Mouse (Mus musculus) frontal cortex, postnatal 14 days (tissue): ENCODE results near the gene Riox2.
"Not testable (repeated sequence)": the region's sequence is repeated elsewhere in the genome, so short reads cannot be mapped to it uniquely, and the experiment has no call there.

Experiments
- DNase-seq, 2 experiments: peaks; one replicate each; pipeline ENCODE4 v3.0.0; 2022; ENCODE audit warnings: low spot score in 2 of 2

The Riox2 gene

DNA sequence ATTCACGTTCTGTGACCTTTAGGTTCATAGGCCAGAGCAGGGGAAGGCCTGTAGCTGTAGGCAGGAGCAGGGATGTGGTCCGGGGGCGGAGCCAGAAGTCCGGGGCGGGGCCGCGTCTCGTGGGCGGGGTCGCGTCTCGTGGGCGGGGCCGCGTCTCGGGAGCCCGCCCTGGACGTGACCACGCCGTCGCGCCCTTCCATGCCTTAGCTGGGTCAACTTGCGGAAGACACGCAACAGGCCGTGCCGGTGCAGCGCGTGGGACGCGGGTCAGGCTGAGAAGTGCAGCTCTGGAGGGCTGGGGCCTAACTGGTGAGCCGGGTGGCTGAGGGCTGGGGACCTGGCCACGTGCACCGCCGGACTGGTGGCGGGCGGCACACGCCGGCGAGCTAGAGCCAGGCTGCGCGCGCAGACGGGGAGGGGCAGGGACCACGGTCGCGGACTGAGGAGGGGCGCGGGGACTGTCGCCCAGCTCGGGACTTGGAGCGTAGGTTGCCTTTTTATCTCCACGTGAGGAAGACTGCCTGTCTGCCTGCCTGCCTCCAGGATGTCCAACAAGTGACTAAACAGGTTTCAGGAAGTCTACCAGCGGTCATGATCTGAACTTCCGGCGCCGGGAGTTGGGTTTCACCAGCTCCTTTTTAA, at the start of gene Riox2:
Gene Riox2, plus strand, starts transcription at position 139 of the 642 bp plus-strand sequence.
- DNase-seq = peak; percentile 55 to 65

GRCm38 (mm10) chr16:59427960-59428359, 43.6 kb upstream of the Riox2 start:
- no peak for DNase-seq

DNA sequence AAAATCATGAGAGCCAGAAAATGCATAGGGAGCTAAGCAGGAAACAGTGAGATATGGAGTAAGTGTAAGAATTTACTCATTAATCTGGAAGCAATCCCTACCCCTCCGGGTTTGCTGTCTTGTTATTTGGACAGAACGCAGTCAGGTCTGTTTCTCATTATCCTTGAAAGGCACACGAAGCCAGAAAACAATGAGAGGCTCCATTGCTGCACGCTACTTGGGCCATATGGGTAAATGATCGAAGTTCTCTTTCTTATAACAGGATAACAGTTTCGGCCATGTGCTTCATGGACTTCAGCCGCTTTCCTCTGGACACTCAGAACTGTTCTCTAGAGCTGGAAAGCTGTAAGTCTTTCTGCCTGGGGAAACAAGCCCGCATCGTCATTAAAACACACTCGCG, 38.4 kb upstream of the Riox2 start:
- DNase-seq = no peak

DNA sequence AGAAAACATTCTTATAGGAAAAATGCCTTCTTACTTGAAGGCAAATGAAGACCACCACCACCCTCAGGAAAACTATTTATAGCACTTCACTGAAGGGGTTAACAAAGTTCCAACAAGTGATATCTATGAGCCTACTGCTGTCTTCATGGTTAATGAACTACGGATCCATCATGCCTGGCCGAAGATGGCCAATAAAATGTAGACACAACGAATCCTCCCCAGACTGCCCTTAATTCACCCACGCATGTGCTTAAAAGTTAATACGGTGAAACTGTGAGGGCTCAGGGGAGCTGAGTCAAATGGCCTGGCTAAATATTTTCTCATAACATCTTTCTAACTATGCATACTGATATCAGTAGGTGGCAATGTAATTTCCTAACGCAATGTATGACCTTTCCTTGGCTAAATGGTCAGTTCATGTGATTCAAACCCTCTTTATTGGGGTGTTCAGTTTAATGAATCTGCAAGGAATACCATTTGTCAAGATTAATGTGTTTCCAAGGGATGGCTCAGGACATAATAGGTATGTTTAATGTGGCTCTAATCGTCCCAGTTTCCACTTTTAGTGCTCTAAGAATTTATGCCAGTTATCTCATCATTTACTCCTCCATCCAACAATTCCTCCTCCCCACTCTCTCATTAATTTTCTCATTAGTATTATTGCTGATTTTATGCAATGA, 26.6 kb upstream of the Riox2 start:
- DNase-seq = no peak

DNA sequence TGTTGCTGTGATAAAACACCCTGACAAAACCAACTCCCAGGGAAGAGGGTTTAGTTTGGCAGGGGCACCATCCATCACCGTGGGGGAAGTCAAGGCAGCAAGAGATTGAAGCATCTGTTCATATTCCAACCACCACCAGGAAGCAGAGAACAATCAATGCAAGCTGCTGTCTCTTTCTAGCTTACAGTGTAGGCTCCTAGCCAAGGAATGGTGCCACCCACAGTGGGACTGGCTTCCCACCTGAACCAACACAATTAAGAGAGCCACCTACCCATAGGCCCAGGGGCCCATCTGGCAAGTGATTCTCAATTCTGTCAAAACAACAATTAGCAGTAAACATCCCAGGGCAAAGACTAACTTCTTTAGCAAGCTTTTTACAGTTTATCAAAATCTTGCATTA, 23.4 kb upstream of the Riox2 start:
- DNase-seq = no peak

- no peak for DNase-seq
Measured at GRCm38 (mm10) chr16:59449092-59449491, 22.5 kb upstream of the Riox2 start.

DNA sequence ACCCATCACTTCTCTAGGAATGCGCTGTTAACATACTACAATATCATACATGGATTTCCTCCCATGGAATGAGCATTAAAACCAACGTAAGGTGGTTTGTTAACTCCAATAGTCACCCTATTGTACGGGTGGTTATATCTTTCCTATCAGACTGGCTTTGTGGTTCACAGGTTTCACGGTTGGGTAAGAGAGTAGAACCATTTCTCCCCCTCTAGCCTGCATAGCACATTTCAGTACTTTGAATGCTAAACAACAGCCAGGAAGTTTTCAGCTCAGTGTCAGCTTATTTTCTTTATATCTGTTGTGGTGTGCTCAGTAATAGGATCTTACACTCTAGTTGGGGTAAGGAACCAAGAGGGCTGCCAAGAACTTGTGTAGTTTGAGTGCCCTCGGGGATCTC, 19.8 kb upstream of the Riox2 start:
- no peak for DNase-seq

DNA sequence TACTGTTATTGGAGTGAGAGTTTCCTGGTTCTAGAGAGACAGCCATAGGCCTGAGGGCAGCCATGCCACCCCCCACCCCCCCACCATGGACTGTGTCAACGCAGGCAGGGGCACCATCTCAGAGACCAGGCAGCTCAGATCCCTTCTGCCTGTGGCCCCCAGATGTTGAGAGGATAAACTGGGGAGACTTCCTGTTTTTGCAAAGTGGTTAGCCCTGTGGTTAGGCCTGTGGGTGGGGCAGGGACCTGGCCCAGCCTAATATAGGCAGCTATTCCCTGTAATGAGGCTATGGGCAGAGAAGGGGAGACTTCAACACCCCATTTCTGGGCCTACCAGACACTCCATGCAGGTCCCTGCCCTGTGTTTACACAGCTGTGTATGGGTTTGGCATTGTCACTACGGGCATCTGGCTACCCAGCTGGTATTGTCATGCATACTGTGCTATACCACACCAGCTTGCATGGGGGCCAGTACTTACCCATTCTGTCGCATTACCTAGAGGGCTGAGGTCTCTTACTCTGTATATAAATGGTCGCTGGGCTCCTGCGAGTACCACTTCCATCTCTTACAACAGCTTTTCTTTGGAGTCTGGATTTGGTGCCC, 12.2 kb upstream of the Riox2 start:
- DNase-seq = not testable (repeated sequence)

DNA sequence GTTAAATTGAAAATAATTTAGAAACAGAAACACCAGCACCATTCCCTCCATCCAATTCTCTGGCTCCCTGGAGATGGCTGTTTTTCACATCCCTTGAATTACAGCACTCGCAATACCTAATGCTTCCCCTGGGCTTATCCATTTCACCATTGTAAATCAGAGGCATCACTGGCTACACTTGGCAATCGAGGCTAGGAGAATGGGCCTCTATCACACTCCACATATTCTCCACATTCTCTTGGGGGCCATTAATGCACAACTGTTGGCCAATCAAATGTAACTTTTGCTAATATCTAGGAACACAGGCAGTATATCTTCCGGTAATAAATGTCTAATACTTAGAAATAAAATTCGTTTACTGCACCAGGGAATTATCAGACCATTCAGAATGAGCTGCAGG, 8.0 kb upstream of the Riox2 start:
- DNase-seq = no peak

DNA sequence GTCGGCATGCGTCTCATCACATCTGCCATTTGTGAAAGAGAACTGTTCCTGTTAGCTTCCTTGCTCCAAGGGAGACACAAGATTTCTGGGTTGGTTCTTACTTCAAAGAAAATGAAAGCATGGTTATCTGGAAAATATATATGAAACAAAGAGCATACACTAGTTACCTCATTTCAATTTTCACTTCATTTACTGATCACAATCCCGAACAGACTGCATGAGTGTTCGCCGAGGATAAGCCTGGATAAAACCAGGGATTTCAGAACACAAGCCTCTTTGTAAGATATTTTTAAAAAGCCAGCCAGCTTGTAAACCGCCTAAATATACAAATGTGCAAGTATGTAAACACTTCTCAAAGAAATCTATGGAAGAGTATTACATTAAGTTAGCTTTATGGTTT, 7.6 kb upstream of the Riox2 start:
- DNase-seq = no peak

DNA sequence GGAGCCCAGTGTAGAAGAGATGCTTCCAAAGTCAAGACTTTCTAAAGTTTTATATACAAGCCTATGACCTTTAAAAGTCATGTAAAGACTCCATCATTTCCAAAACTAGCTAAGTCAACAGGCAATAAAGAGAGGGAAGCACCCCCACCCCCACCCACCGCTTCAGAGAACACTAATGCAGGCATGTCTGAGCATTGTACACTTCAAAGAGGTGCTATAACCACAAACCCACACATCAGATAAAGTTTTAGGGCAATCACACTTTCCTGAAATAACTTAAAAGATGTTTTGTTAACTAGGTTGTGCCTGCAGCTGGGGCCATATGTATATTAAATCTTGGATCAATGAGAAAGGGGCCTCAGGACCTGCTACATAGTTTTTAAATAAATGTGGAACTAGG, 1.7 kb upstream of the Riox2 start:
- no peak for DNase-seq

DNA sequence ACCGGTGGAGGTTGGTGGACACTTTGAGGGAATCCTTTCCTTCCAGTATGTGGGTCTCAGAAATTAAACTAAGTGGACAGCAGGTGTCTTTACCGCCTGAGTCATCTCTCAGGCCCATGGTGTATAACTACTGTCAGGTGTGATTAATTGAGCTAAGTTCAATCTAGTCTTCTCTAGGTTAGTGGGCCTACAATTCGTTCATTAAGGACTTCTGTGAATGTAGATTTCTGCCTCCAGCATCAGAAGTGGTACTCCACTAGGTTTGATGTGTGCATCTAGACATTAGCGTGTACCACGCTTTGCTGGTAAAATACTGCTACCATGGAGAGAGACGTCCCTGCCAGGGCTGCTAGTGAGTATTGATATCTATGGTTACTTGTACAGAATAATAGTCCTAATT, 971 bp downstream of the Riox2 start:
- DNase-seq = no peak

GRCm38 (mm10) chr16:59474788-59475187, 3.2 kb downstream of the Riox2 start:
- peak in 1 of 2 experiments; percentile 38 for DNase-seq

GRCm38 (mm10) chr16:59477955-59478354, 6.4 kb downstream of the Riox2 start:
- no peak for DNase-seq

DNA sequence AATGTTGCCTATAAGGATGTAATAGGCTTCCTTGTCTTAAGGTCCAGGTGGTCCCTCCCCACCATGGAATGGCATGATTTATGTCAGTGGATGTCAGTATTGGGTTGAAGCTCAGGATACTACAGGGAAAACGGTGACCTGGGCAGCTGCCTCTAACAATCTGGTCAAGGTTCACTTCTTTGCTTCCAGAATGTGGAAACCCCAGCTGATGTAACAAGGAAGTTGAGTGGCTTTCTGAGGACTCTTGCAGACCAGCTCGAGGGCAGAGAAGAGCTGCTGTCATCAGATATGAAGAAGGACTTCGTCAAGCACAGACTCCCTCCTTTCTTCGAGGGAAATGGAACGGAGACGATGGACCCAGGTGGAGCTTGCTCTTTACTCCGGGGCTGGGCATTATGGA, 15.7 kb downstream of the Riox2 start:
- DNase-seq = no peak

DNA sequence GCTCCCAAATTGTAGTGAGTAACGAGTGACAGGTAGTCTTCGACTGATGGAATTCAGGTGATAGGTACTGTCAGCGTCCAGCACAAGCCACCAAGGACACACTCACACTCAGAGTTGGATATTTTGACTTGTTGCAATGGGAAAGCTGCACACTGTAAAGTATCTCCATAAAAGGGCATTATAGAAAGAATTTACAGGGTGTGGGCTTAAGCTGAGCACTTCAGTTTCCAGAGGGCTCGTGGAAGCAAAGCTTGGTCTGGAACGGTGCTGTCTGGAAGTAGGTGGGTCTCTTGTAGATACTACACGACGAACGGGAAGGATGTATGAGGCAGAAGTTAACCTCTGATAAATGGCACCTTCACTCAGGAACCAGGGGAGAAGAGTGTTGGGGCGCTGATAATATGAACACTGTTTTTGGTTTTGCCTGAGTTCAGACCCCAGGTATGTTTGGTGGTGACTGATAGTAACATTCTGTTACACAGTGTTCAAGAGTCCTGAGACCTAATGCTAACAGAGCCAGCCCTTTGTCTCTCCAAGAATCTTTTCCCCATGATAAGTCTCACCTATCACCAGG, 16.5 kb downstream of the Riox2 start:
- no peak for DNase-seq

GRCm38 (mm10) chr16:59493199-59493598, 21.6 kb downstream of the Riox2 start:
- no peak for DNase-seq

DNA sequence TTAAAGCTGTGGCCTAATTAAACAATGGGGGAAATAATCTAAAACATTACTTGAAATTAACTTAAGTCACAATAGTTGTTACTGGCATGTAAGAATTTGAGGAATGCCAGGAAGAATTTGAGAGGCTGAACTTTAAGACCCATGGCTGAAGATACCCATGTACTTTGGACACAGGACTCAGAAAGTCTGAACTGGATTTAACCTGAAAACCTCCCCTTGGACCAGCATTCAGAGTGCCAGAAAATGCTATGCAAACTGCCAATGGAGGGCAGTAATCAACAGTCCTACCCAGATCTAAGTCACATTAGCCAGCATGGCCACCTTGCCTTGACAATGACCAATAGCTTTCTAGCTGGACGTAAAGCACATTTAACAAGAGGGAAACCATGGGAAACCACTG, 26.4 kb downstream of the Riox2 start:
- DNase-seq = no peak

DNA sequence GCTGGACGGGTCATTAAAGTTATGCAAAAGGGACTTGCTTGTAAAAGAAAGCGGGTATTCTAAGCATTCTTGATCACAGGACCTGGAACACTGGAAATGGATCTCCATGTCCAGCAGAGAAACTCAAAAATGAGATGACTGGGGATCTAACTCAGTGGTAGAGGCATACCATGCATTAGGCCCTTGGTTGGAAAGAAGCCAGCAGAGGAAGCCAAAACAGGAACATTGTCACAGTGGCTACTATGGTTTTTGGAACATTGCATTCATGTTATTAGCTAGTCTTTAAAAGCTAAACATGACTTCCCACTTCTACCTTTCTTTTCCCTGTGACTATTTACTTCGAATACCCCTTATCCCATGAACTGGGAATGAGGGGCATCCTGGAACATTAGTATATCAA, 27.6 kb downstream of the Riox2 start:
- no peak for DNase-seq

- no peak for DNase-seq
Measured at GRCm38 (mm10) chr16:59509830-59510229, 38.3 kb downstream of the Riox2 start.

DNA sequence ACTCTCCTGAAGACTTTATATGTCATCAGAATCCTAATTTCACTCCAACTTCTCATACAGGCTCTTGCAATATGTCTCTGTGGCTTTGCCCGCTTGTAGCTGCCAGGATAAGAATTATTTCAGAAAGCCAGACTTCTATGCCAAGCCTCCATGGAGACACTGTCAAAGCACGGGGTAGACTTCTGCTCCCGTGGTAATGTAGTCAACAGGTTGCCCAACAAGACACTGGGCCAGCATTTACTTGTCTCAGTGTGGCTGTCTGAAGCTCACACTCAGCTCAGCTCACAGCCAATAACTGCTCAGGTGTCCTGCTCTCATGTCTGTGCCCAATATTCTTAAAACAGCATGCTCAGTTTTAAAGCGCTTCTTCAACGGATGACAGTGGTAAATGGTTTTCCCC, 43.6 kb downstream of the Riox2 start:
- no peak for DNase-seq

GRCm38 (mm10) chr16:59516965-59517364, 45.4 kb downstream of the Riox2 start:
- no peak for DNase-seq
